Mouse (Mus musculus) stomach, embryonic 15.5 days (tissue): ENCODE data around the gene Serinc5. TPM values are rescaled to one million over a fixed set of nuclear protein-coding genes. Genes with fewer than 3 reads are reported as not detected.
A peak's percentile ranks its signal among the peaks of the same experiment; 100 is the strongest.

Source experiments
- ATAC-seq: fragments of 200-750 bp; cut with Nextera tagmentation; 2 replicates; pipeline ENCODE4 v1.8.0; 2017; ENCODE audit warnings: low read depth, moderate number of reproducible peaks, moderate TSS enrichment; ENCODE audit not compliant: insufficient read depth, low FRiP score
- H3K27ac ChIP-seq: fragments of 300-500 bp; sonication (generic); 2 replicates; pipeline ENCODE4 v1.5.1; 2015; ENCODE audit warnings: mild to moderate bottlenecking, inconsistent platforms
- H3K27me3 ChIP-seq: fragments of 300-500 bp; sonication (generic); replicated peaks from 2 replicates; pipeline ENCODE4 v1.6.1; 2015; ENCODE audit warnings: inconsistent platforms
- H3K36me3 ChIP-seq: fragments of 300-500 bp; sonication (generic); 2 replicates; pipeline ENCODE4 v1.6.1; 2015; ENCODE audit warnings: inconsistent platforms
- H3K4me1 ChIP-seq: fragments of 300-500 bp; sonication (generic); 2 replicates; pipeline ENCODE4 v1.6.1; 2015; ENCODE audit warnings: inconsistent platforms
- H3K4me2 ChIP-seq: fragments of 300-500 bp; sonication (generic); 2 replicates; pipeline ENCODE4 v1.6.1; 2015; ENCODE audit warnings: mild to moderate bottlenecking, inconsistent platforms
- H3K4me3 ChIP-seq: fragments of 300-500 bp; sonication (generic); replicated peaks from 2 replicates; pipeline ENCODE4 v1.5.1; 2015; ENCODE audit warnings: inconsistent platforms
- H3K9ac ChIP-seq: fragments of 300-500 bp; sonication (generic); 2 replicates; pipeline ENCODE4 v1.6.1; 2015; ENCODE audit warnings: inconsistent platforms
- H3K9me3 ChIP-seq: fragments of 300-500 bp; sonication (generic); 2 replicates; pipeline ENCODE4 v1.6.1; 2016; ENCODE audit warnings: inconsistent platforms
- WGBS: fragments of 180-500 bp; shearing (Covaris S2); methylation state at CpG from one replicate; pipeline ENCODE4 v1.1.7; 2015; 5-methylcytosine and 5-hydroxymethylcytosine counted together
- polyA plus RNA-seq: library from polyadenylated mRNA; unstranded; fragments of >200 nt; fragmentation: Nextera tagmentation; extraction: Ambion mirVana; gene quantifications from 2 replicates; pipeline ENCODE4 v1.2.1, GENCODE M21; 2015

Gene Serinc5
- polyA plus RNA-seq, 1 experiment from 2014 or later: 21.9 TPM

DNA sequence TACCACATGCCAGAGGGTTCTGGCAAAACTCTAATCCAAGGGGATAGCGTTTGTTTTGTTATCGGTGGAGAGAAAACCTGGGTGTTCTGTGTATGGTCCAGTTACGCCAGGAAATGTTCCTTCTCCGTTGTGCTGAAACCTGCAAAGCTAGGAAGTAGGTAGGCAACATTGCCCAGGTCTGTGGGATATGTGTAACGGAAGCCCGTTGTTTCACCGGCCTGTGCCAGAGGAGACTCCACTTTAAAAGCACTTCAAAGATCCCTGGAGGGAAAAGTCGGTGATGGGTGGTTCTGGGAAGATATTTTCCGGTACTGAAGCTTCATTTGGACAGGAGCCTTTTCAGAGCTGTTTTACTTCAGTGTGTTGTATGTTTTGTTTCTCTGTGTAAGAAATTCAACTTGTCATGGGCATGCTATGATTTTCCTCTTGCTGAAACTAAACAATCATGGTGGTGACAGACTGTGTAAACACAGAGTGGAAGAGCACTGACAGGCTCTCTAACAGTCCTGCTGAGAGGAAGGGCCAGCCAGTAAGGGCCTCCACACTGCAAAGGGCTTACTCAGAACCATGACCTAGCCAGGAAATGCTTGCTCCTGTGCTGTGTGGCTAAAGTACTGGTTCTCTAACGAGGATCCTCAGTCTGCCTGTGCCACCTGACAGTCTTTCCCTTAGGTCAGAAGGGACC lies 83.1 kb downstream of the Serinc5 start:
- Histone ChIP-seq H3K9me3 (no peaks in the 10 kb centered on the region), H3K27me3 (no peaks in the 10 kb centered on the region), H3K36me3 (no peaks in the 10 kb centered on the region; the same call in 1 of the 2 replicates), H3K4me1 (no peaks in the 10 kb centered on the region), H3K4me3 (no peak overlapping the region), H3K27ac (peak overlapping the region; percentile 60; the same call in 1 of the 2 replicates), H3K4me2 (no peak overlapping the region), H3K9ac (no peak overlapping the region)
- WGBS: 43% methylated on average over 10 of the region's 10 CpGs
- ATAC-seq: 0 out of 2 replicates have a peak, but pooled peaks have one; percentile 24

DNA sequence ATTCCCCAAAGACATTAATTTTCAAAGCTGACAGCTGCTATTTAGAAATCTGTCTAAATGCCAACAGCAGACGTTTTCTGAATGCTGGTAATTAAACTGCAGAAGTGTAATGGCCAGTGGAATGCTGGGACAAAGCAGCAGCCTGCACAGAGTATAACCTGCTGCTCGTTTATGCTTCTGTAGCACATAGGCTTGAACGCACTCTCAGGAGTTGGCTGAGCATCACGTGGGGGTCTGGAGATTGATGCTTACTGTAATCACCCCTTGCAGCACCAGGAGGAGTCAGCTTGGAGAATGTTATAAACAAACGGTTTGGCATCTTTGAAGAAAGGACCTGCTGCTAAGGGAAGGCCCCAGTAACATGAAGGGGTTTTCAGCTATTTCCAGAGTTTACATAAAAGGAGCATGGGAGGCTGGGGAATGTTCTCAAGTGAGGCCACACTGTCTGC lies 85.6 kb downstream of the Serinc5 start:
- peak; percentile 77; the same call in 1 of the 2 replicates for ATAC-seq
- H3K4me2 ChIP-seq: no peak overlapping the region
- no peak overlapping the region; the same call in 1 of the 2 replicates for H3K27ac ChIP-seq
- no peak overlapping the region for H3K4me3 ChIP-seq
- WGBS: 28% methylated on average over 5 of the region's 5 CpGs
- no peaks in the 10 kb centered on the region for H3K9me3 ChIP-seq
- H3K36me3 ChIP-seq: 0 out of 2 replicates have a peak, but pooled peaks cover 3% of the 10 kb centered on the region
- no peaks in the 10 kb centered on the region for H3K4me1 ChIP-seq
- H3K9ac ChIP-seq: no peak overlapping the region
- no peaks in the 10 kb centered on the region for H3K27me3 ChIP-seq

DNA sequence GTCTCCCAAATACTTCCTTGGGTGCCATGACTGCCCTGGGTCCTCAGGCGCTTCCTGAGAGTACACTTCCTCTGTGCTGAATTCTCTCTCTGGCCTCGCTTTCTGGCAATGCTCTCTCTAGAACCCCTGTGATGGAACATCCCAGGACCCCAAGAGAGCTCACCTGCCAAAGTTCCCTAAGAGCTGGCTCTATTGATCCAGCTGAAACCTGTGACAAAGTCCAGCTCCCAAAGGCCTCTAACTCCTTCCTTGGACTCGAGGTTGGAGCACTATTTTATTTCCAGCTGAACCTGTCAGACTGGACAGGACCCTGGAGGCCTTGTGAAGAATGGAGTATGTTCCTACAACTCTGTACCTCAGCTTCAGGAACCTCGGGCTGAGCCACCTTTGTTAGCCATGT lies 86.2 kb downstream of the Serinc5 start:
- Histone ChIP-seq H3K9ac (no peak overlapping the region), H3K4me1 (no peaks in the 10 kb centered on the region), H3K4me2 (no peak overlapping the region), H3K4me3 (no peak overlapping the region), H3K27ac (peak overlapping the region; percentile 57; the same call in 1 of the 2 replicates), H3K9me3 (no peaks in the 10 kb centered on the region), H3K27me3 (no peaks in the 10 kb centered on the region), H3K36me3 (0 out of 2 replicates have a peak, but pooled peaks cover 4% of the 10 kb centered on the region)
- no peak for ATAC-seq
- 62% methylated on average over 4 of the region's 4 CpGs for WGBS

DNA sequence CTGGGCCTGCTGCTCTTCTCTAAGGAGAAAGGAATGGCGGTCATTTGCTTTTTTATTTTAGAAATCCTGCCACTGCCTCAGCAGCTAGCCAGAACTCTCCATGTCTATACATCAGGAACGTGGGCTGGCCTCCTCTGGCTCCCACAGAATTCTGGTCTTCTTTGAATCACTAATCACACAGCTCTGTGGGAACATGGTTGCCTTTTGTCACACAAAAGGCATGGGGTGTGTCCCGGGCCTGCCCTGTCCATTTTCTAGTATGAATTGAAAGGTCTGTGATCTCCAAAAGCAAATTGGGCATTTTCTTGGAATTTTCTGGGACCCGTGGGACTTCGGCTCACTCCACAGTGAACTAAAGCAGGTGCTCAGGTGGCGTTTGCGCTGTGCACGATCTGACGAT lies 87.9 kb downstream of the Serinc5 start:
- no peaks in the 10 kb centered on the region for H3K9me3 ChIP-seq
- WGBS: 78% methylated on average over 9 of the region's 9 CpGs
- no peak overlapping the region for H3K9ac ChIP-seq
- H3K4me1 ChIP-seq: no peaks in the 10 kb centered on the region
- H3K4me3 ChIP-seq: no peak overlapping the region
- ATAC-seq: no peak
- H3K27ac ChIP-seq: no peak overlapping the region; the same call in 1 of the 2 replicates
- 0 out of 2 replicates have a peak, but pooled peaks cover 4% of the 10 kb centered on the region for H3K36me3 ChIP-seq
- H3K27me3 ChIP-seq: no peaks in the 10 kb centered on the region
- H3K4me2 ChIP-seq: no peak overlapping the region

DNA sequence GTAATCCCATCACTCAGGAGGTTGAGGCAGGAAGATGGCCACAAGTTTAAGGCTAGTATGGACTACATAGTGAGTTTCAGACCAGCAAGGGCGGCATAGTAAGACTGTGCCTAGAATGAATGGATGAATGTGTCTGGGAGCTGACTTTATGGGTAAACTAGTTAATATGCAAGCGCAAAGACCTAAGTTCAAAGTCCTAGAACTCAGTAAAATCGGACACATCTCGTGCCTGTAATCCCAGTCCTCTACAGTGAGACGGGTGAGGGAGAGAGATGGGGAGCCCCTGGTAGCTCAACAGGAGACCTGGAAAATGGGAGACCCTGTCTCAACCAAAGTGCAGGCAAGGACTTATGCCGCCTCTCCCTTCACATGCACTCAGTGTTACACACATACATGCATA lies 88.5 kb downstream of the Serinc5 start:
- no peak overlapping the region for H3K4me2 ChIP-seq
- 94% methylated on average over 6 of the region's 6 CpGs for WGBS
- no peak overlapping the region for H3K4me3 ChIP-seq
- 0 out of 2 replicates have a peak, but pooled peaks cover 4% of the 10 kb centered on the region for H3K36me3 ChIP-seq
- no peaks in the 10 kb centered on the region for H3K9me3 ChIP-seq
- H3K4me1 ChIP-seq: no peaks in the 10 kb centered on the region
- no peak overlapping the region for H3K9ac ChIP-seq
- H3K27ac ChIP-seq: no peak overlapping the region
- no peak for ATAC-seq
- H3K27me3 ChIP-seq: no peaks in the 10 kb centered on the region

- ATAC-seq: no peak
- H3K4me1 ChIP-seq: no peaks in the 10 kb centered on the region
- H3K27ac ChIP-seq: no peak overlapping the region
- no peak overlapping the region for H3K9ac ChIP-seq
- no peak overlapping the region for H3K4me3 ChIP-seq
- H3K4me2 ChIP-seq: no peak overlapping the region
- H3K27me3 ChIP-seq: no peaks in the 10 kb centered on the region
- no peaks in the 10 kb centered on the region for H3K9me3 ChIP-seq
- 0 out of 2 replicates have a peak, but pooled peaks cover 4% of the 10 kb centered on the region for H3K36me3 ChIP-seq
- WGBS: 55% methylated on average over 5 of the region's 5 CpGs
Observed at GRCm38 (mm10) chr13:92702035-92702434, 91.1 kb downstream of the Serinc5 start.

DNA sequence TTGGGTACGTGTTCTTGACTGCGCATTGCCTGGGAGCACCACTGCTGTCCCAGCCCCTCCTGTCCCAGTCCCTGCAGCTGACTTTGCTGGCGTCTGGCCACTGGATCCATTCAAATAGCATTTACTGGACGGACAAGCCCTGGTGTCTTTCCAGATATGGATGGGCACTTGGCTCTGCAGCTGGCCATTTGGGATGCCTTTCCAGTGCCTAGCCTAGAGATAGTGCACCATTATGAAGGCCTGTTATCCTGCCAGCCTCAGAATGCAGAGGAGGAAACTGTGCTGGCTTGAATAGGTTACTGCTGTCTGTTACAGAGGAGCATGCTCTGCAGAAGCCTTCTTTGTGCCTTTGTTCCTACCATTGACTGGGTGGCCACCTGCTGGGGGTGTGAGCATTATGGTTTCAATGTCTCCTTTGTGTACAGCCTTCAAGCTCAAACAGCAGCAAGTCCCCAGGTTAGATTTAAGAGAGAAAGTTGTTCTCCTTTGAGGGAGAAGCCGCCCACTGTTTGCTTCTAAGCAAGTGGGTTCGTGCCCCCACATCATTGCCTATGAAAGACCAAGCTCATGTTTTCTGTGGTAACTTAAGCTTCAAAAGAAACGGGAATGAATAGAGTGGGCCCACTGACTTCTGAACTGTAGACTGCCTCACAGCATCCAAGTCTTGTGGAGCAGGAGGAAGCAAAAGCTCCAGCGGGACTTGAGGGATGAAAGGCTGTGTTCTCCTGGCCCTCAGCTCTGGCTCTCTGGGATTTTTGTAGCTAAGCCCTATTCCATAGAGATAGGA lies 92.5 kb downstream of the Serinc5 start:
- Histone ChIP-seq H3K9ac (no peak overlapping the region), H3K27ac (no peak overlapping the region), H3K4me2 (no peak overlapping the region), H3K27me3 (no peaks in the 10 kb centered on the region), H3K9me3 (no peaks in the 10 kb centered on the region), H3K4me1 (no peaks in the 10 kb centered on the region), H3K36me3 (peaks cover 6% of the 10 kb centered on the region; the same call in 1 of the 2 replicates), H3K4me3 (no peak overlapping the region)
- ATAC-seq: no peak
- 70% methylated on average over 8 of the region's 8 CpGs for WGBS

- Histone ChIP-seq H3K27ac (no peak overlapping the region), H3K9ac (no peak overlapping the region), H3K4me2 (no peak overlapping the region), H3K9me3 (no peaks in the 10 kb centered on the region), H3K27me3 (no peaks in the 10 kb centered on the region), H3K4me3 (no peak overlapping the region), H3K4me1 (no peaks in the 10 kb centered on the region), H3K36me3 (peaks cover 11% of the 10 kb centered on the region; the same call in 1 of the 2 replicates)
- ATAC-seq: no peak
- 36% methylated on average over 7 of the region's 7 CpGs for WGBS
Observed at GRCm38 (mm10) chr13:92704189-92704588, 93.3 kb downstream of the Serinc5 start.

DNA sequence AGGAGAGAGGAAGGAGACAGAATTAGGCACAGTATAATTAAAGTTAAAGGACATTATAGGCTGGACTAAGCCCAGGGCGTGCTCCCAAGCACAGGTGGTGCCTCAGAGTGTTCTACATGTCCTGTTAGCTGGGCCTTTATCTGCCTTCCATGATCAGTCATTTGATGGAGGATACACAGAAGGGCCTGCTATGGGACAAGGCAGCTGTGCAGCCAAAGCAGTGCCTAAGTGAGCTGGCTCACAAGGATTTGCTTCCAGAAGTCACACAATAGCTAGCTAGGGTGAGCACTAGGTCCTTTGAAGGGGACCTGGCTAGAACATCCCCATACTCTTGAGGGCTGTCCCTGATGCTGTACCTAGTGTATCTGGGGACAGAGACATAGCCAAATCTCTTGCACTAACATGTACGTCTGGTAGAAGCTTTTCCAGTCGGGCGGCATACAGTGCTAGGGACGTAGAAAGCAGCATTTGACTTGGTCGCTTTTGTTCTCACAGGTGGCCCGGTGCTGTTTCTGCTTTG lies 94.2 kb downstream of the Serinc5 start:
- Histone ChIP-seq H3K4me1 (no peaks in the 10 kb centered on the region), H3K27me3 (no peaks in the 10 kb centered on the region), H3K4me2 (no peak overlapping the region), H3K36me3 (peaks cover 15% of the 10 kb centered on the region; the same call in 1 of the 2 replicates), H3K4me3 (no peak overlapping the region), H3K9me3 (no peaks in the 10 kb centered on the region), H3K9ac (no peak overlapping the region), H3K27ac (no peak overlapping the region)
- 93% methylated on average over 7 of the region's 7 CpGs for WGBS
- no peak for ATAC-seq

DNA sequence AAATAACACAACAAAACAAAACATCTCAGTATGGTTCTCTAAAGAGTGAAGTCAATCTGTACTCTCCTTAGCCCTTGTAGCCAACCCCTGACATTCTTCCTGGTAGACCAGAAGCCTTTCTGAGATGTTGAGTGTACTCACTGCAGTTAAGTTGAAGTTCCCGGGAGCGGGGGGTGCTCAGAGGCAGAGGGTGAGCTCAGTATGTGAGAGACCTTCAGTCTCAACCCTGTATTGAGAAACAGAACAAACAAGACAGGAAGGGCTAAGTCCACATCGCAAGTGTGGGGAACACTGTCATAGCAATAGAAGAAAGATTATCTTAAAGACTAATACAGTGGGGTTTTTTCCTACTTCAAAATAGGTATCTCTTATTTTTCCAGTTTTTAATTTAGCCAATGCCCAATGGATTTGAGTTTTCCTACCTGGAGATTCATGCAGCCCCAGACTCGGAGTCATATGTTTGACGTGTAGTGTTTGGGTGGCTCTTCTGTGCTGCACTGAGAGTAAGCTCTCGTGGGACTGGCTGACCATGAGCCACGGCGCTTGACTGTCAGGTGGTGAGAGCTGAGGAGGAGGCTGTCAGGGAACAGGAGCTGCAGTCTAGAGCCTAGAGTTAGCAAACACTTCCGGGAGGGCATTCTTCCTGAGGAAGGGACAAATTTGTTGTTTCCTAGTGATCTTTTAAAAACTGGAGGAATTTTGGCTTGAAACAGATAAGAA lies 95.6 kb downstream of the Serinc5 start:
- H3K9me3 ChIP-seq: no peaks in the 10 kb centered on the region
- no peak overlapping the region for H3K4me3 ChIP-seq
- H3K9ac ChIP-seq: no peak overlapping the region
- no peaks in the 10 kb centered on the region for H3K27me3 ChIP-seq
- no peak overlapping the region for H3K4me2 ChIP-seq
- no peaks in the 10 kb centered on the region for H3K4me1 ChIP-seq
- WGBS: 82% methylated on average over 9 of the region's 9 CpGs
- peaks cover 12% of the 10 kb centered on the region; the same call in 1 of the 2 replicates for H3K36me3 ChIP-seq
- no peak overlapping the region for H3K27ac ChIP-seq
- ATAC-seq: no peak

- Histone ChIP-seq H3K4me2 (no peak overlapping the region), H3K4me1 (no peaks in the 10 kb centered on the region), H3K36me3 (peaks cover 11% of the 10 kb centered on the region; the same call in 1 of the 2 replicates), H3K9ac (no peak overlapping the region), H3K27ac (no peak overlapping the region), H3K9me3 (no peaks in the 10 kb centered on the region), H3K27me3 (no peaks in the 10 kb centered on the region), H3K4me3 (no peak overlapping the region)
- no peak for ATAC-seq
- 63% methylated on average over 2 of the region's 2 CpGs for WGBS
Observed at GRCm38 (mm10) chr13:92707941-92708340, 97.0 kb downstream of the Serinc5 start.
